Mouse (Mus musculus) macrophage (primary cell): ENCODE data around the gene Gm10382. TPM values are rescaled to one million over a fixed set of nuclear protein-coding genes. Genes with fewer than 3 reads are reported as not detected.
"Not testable (repeated sequence)": the region's sequence is repeated elsewhere in the genome, so short reads cannot be mapped to it uniquely, and the experiment has no call there.

ENCODE experiments used
- H3K27ac ChIP-seq: fragments of 350-480 bp; formaldehyde crosslinking; 2 replicates; pipeline ENCODE4 v1.9.0; 2021
- H3K36me3 ChIP-seq: fragments of 350-480 bp; formaldehyde crosslinking; 2 replicates; pipeline ENCODE4 v1.9.0; 2021; ENCODE audit errors: inconsistent target
- H3K4me3 ChIP-seq: fragments of 350-480 bp; formaldehyde crosslinking; 2 replicates; pipeline ENCODE4 v1.9.0; 2021; ENCODE audit errors: inconsistent target
- H3K79me2 ChIP-seq: fragments of 350-480 bp; formaldehyde crosslinking; 2 replicates; pipeline ENCODE4 v1.9.0; 2021; ENCODE audit errors: inconsistent target
- WGBS: methylation state at CpG from one replicate; pipeline ENCODE4 v1.1.7; 2026; ENCODE audit warnings: inconsistent platforms; ENCODE audit not compliant: missing documents; 5-methylcytosine and 5-hydroxymethylcytosine counted together
- polyA plus RNA-seq: library from polyadenylated mRNA; stranded (reverse); fragments of 250-400 nt; gene quantifications from 3 replicates; pipeline ENCODE4 v1.2.4, GENCODE M21; 2018; ENCODE audit warnings: inconsistent platforms

The Gm10382 gene
- polyA plus RNA-seq, 1 experiment from 2014 or later: not detected

DNA sequence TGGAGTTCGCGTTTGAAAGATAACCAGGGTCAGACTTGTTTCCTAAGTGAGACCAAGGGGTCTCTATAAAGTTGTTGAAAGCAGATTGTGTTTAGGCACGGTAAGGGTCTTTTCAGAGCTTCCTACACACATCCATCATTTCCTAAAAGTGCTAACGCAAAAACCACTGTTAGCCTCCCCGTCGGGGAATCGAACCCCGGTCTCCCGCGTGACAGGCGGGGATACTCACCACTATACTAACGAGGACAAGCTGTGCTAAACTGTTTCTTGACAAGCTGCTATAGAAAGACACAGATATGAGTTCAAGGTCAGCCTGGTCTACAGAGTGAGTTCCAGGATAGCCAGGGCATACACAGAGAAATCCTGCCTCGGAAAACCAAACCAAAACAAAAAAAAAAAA lies 19.7 kb downstream of the Gm10382 start:
- Histone ChIP-seq H3K36me3 (no peaks in the 10 kb centered on the region), H3K4me3 (peak overlapping the region; percentile 24), H3K27ac (peak overlapping the region; percentile 63), H3K79me2 (no peaks in the 10 kb centered on the region)
- WGBS: 13% methylated on average over 13 of the region's 13 CpGs

- peaks cover under 1% of the 10 kb centered on the region for H3K36me3 ChIP-seq
- 60% methylated on average over 18 of the region's 20 CpGs for WGBS
- no peaks in the 10 kb centered on the region for H3K79me2 ChIP-seq
- H3K27ac ChIP-seq: peak overlapping the region; percentile 63
- H3K4me3 ChIP-seq: peak overlapping the region; percentile 24
These were observed 20.4 kb downstream of the Gm10382 start for GRCm38 (mm10) chr5:125409348-125410090.

DNA sequence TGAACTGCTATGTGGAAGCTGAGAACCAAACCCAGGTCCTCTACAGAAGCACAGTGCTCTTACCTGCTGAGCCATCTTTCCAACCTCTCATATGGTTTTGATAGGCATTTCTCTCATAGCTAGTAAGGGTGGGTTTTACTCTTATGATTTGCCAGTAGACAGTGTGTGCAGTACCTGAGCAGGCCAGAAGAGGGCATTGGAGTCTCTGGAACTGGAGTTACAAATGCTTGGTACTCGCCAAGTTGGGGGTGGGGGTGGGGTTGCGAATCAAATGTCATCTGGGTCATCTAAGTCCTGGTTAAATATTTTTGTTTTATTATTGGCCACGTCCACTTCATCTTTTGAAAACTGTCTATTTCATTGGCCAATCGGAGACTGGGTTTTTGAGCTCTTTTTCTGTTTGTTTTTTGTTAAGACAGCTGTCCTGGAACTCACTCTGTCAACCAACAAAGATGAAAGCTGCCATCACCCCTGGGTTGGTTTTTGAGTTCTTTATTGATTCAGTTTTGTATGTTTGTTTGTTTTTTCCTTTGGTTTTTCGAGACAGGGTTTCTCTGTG lies 22.9 kb downstream of the Gm10382 start:
- H3K27ac ChIP-seq: no peak overlapping the region
- WGBS: 80% methylated on average over 4 of the region's 5 CpGs
- H3K36me3 ChIP-seq: peaks cover 26% of the 10 kb centered on the region
- H3K79me2 ChIP-seq: no peaks in the 10 kb centered on the region
- H3K4me3 ChIP-seq: no peak overlapping the region

DNA sequence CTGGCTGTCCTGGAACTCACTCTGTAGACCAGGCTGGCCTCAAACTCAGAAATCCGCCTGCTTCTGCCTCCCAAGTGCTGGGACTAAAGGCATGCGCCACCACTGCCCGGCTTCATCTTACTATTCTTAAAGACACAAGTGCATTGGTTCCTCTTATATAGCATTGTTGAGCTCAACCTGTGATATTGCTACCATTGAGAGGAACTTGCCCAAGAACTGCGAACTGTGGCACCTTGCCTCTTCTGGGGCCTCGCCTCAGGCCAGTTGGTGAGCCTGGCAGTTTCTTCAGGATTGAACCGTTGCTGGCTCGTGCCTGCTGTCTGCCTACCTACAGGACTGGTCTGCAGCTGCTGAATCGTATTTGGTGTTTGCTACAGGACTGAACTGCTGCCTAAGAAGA lies 23.4 kb downstream of the Gm10382 start:
- not testable (repeated sequence) for H3K79me2 ChIP-seq
- 94% methylated on average over 5 of the region's 8 CpGs for WGBS

GRCm38 (mm10) chr5:125413763-125414162 lies 24.6 kb downstream of the Gm10382 start:
- Histone ChIP-seq H3K27ac (no peak overlapping the region), H3K79me2 (no peaks in the 10 kb centered on the region), H3K4me3 (no peak overlapping the region), H3K36me3 (peaks cover 42% of the 10 kb centered on the region)
- 90% methylated on average over 4 of the region's 4 CpGs for WGBS

More for the DNA sequence above, 23.4 kb downstream of the Gm10382 start:
- not testable (repeated sequence) for H3K27ac ChIP-seq, H3K4me3 ChIP-seq
- H3K36me3 ChIP-seq: peaks cover 31% of the 10 kb centered on the region

DNA sequence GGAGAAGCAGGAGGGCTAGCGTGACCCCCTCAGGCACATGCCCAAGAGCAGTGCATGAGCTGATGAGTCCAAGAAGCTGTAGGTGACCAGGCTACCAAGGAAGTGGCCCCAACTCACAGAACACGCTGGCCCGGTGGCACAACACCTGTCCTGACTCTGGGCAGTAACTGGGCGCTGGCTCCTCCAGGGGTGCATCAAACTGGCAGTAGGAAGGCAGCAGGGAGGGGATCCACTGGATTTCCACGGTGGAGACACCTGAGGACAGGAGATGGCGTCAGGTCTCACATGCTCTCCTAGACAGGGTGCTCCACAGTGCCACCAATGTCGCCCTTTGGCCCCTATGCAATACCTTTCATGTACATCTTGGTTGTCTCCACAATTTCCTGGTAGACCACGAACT lies 27.1 kb downstream of the Gm10382 start:
- 93% methylated on average over 8 of the region's 8 CpGs for WGBS
- Histone ChIP-seq H3K36me3 (peaks cover 62% of the 10 kb centered on the region), H3K79me2 (no peaks in the 10 kb centered on the region), H3K27ac (no peak overlapping the region), H3K4me3 (no peak overlapping the region)

DNA sequence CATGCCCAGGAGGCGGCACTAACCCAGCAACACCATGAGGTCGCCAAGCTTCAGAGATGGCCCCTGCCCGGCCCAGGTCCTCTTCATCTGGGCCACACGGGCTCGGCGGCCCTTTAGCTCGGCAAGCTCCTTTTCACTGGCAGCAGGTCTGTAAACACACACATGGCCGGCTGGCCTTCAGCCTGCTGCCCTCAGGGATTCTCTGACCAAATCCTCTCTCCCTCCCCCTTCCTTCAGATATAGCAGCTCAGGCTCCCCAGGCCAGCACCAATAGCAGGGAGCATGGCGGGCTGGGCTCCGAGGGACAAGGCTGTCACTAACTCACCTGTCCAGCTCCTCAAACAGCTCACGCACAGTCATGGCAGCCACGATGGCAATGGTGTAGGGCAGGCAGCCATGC lies 29.5 kb downstream of the Gm10382 start:
- Histone ChIP-seq H3K4me3 (no peak overlapping the region), H3K79me2 (no peaks in the 10 kb centered on the region), H3K27ac (no peak overlapping the region), H3K36me3 (peaks cover 86% of the 10 kb centered on the region)
- 82% methylated on average over 7 of the region's 12 CpGs for WGBS

DNA sequence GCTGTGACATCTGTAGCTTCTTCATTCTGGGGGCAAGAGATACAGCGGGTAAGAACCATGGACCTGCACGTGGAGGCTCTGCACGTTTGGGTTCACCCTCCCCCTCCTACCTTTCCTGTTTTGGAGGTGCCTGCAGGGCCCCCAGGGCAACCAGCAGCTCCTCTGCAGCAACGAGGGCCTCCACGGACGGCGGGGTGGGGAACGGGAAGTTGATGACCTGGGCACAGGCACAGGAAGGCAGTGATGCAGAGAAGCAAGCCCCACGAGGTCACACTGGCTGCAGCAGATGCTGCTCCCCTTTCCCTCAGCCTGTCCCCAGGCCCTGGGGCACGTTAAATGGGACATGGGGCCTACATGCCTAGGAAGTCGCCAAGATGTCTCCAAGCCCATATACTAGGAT lies 30.0 kb downstream of the Gm10382 start:
- Histone ChIP-seq H3K27ac (no peak overlapping the region), H3K79me2 (no peaks in the 10 kb centered on the region), H3K4me3 (no peak overlapping the region), H3K36me3 (peaks cover 91% of the 10 kb centered on the region)
- WGBS: 37% methylated on average over 11 of the region's 11 CpGs

DNA sequence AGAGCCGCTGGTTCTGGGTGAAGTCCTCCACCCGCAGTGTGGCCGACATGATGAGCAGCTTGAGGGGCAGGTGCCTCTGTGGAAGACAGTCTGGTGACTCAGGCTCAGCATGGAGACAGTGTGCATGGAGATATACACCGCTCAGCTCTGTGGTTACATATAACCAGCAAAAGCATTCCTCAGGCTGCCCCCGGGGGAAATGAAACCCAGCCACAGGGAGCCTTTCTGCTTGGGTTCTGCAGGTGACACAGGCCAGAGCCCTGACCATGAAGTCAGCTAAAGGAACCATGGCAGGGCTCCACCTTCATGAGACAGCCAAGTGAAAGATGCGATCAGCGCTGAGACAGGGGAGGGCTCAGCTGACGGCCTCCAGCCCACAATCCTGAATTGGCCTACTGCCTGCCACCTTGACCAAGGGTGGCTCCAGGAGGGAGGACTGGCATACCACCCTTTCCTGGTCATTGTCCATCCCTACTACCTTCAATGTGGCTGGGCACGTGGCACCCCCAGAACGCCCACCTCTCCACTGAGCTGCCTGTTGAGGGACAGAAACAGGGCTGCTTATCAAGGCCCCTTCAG lies 36.7 kb downstream of the Gm10382 start:
- Histone ChIP-seq H3K4me3 (no peak overlapping the region), H3K27ac (no peak overlapping the region), H3K36me3 (peaks cover 94% of the 10 kb centered on the region), H3K79me2 (no peaks in the 10 kb centered on the region)
- 77% methylated on average over 10 of the region's 10 CpGs for WGBS

DNA sequence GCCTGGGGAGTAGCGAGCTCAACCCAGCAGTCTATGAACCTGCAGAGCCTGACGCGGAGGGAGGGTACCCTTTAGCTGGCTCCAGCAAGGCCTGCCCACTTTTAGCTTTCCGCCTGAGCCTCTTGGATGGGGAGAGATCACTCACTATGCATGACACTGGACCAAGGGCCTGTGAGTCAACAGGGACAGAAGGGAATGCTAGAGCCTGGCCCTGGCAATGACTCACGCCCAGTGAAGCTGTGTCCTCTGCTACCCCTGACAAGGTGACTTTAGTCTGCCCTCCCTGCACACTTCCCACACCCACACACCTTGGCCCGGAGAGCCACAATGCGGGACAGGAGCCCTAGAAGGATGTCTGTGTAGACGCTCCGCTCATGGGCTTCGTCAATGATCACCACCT lies 37.2 kb downstream of the Gm10382 start:
- Histone ChIP-seq H3K27ac (no peak overlapping the region), H3K36me3 (peaks cover 88% of the 10 kb centered on the region), H3K4me3 (no peak overlapping the region), H3K79me2 (no peaks in the 10 kb centered on the region)
- 97% methylated on average over 10 of the region's 10 CpGs for WGBS

GRCm38 (mm10) chr5:125432324-125432723 lies 43.2 kb downstream of the Gm10382 start:
- H3K36me3 ChIP-seq: peaks cover 32% of the 10 kb centered on the region
- WGBS: 93% methylated on average over 2 of the region's 2 CpGs
- not testable (repeated sequence) for H3K27ac ChIP-seq, H3K4me3 ChIP-seq
- peaks cover 17% of the 10 kb centered on the region for H3K79me2 ChIP-seq

DNA sequence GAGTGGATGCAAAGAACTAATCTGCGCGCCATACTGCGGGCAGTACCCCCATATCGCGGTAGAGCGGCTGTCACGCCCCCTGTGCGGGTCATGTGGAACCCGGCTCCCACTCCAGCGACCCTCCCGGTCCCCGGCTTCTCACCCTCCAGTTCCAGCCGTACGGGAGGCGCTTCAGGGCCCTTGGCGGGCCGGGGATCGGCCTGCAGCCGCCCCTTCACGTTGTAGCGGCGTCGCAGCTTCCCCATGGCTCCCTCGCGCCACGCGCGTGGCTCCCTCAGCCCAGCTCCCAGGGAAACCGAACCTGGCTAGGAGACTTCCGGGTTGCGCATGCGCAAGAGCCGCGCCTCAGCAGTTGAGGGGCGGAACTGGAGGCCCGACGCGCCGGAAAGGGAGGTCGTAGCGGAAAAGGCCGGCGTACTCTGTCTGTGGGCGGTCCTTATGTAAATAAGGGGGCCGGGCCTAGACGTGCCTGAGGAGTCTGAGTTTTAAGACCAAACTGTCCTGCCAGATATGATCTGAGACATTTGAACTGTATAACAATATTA lies 44.7 kb downstream of the Gm10382 start, which contains the start of gene Dhx37:
Dhx37 (minus strand) TSS at position 329 of the 545 bp plus-strand sequence.
- Histone ChIP-seq H3K4me3 (peak within 1 kb of the TSS; percentile 77), H3K27ac (peak within 1 kb of the TSS; percentile 25), H3K79me2 (peaks cover 17% of the 10 kb centered on the region), H3K36me3 (peaks cover 18% of the 10 kb centered on the region; the same call in 1 of the 2 replicates)
- 1% methylated on average over 44 of the region's 46 CpGs for WGBS

DNA sequence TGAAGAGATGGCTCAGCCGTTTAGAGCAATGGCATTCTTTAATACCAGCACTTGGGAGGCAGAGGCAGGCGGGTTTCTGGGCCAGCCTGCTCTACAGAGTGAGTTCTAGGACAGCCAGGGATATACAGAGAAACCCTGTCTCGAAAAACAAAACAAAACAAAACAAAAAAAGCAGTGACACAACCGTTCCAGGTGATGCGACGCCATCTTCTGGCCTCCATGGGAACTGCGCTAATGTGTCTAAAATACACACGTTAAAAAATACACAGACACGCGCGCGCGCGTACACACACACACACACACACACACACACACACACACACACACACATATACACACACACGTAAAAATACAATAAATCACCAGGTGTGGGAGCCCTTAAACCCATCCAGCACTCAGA lies 45.2 kb downstream of the Gm10382 start:
- H3K27ac ChIP-seq, H3K4me3 ChIP-seq: not testable (repeated sequence)
- 47% methylated on average over 12 of the region's 15 CpGs for WGBS
- Histone ChIP-seq H3K36me3 (peaks cover 13% of the 10 kb centered on the region; the same call in 1 of the 2 replicates), H3K79me2 (peaks cover 17% of the 10 kb centered on the region)
